22 mouse cellular contexts compared by ENCODE assay signal in the genomic region with DNA sequence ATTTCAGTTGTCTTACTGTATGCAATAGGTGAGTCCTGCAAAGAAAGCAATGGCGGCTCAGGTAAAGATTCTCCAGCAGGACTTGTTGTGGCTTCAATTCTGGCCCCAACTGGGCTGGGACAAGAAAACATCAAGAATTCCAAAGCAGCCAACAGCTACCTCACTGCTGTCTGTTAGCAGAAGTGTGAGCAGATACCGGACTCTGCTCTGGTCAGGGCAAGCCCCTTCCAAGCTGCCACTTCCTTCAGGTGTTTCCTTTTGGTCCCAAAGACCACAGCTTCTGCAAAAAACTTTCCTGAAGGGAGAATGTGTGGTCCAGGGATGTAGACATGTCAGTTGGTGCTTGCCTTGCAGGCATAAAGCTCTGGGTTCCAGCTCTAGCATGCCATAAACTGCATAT. TPM values are rescaled to one million over a fixed set of nuclear protein-coding genes. Genes with fewer than 3 reads are reported as not detected.
DNase-seq lines count a peak whose midpoint lies in the region; ATAC-seq and TF ChIP-seq lines count a peak whose summit lies in the region.
"Had no signal": no experiment of that assay in that cellular context is flagged by ENCODE, and none has a peak within 500 bp of the region (broad histone marks: within the 10 kb centered on the region; RNA-seq: fewer than 3 reads in every experiment).

No protein-coding gene starts in this region.

- ATAC-seq in granulocyte monocyte progenitor cell, adult 5-6 weeks (replicated peaks; ENCODE audit: poor library complexity, severe bottlenecking), result peak; percentile 75
- no peak for ATAC-seq in intestine, postnatal 0 days
- ATAC-seq: forebrain, embryonic 14.5 days; forebrain, postnatal 0 days; Patski had no signal

- TF ChIP-seq RAD21 in CH12.LX (IDR thresholded peaks at IDR 0.05; ENCODE audit: low read depth, low read length), result no peak

- H3K9me3 ChIP-seq in CH12.LX (replicated peaks; ENCODE audit: low read length), result no peaks in the 10 kb centered on the region
- no peaks in the 10 kb centered on the region for H3K9me3 ChIP-seq in megakaryocyte, embryonic 14.5 days
- H3K9me3 ChIP-seq in intestine, postnatal 0 days (ENCODE audit: control insufficient read depth), result no peaks in the 10 kb centered on the region
- H3K9me3 ChIP-seq: G1E; heart, embryonic 12.5 days; heart, embryonic 15.5 days had no signal

- no peaks in the 10 kb centered on the region for H3K79me2 ChIP-seq in CH12.LX (replicated peaks; ENCODE audit: control insufficient read depth, extremely low read depth, insufficient read depth, poor library complexity, severe bottlenecking)

- peaks cover 23 to 38% of the 10 kb centered on the region in 2 experiments for H3K36me3 ChIP-seq in CH12.LX (replicated peaks in 1 of 2; ENCODE audit: control insufficient read depth in 1 of 2, insufficient read depth in 1 of 2, low read length in 1 of 2)
- H3K36me3 ChIP-seq in megakaryocyte, embryonic 14.5 days (replicated peaks; ENCODE audit: low read length), result peaks cover 7% of the 10 kb centered on the region
- H3K36me3 ChIP-seq in intestine, postnatal 0 days (ENCODE audit: control insufficient read depth, insufficient read depth), result peaks cover 5% of the 10 kb centered on the region; the same call in 1 of the 2 replicates
- H3K36me3 ChIP-seq: G1E had no signal

- no peak overlapping the region for H3K4me2 ChIP-seq in CH12.LX (ENCODE audit: insufficient read depth, low read depth, poor library complexity, severe bottlenecking)
- H3K4me2 ChIP-seq in intestine, postnatal 0 days (replicated peaks; ENCODE audit: low read depth), result no peak overlapping the region
- H3K4me2 ChIP-seq: heart, embryonic 12.5 days; heart, embryonic 15.5 days; hindbrain, embryonic 14.5 days had no signal

- H3K27me3 ChIP-seq in CH12.LX (replicated peaks), result no peaks in the 10 kb centered on the region
- H3K27me3 ChIP-seq in megakaryocyte, embryonic 14.5 days (replicated peaks), result no peaks in the 10 kb centered on the region
- H3K27me3 ChIP-seq in intestine, postnatal 0 days (replicated peaks; ENCODE audit: control insufficient read depth, insufficient read depth, low read length), result no peaks in the 10 kb centered on the region
- H3K27me3 ChIP-seq: heart, embryonic 12.5 days; heart, embryonic 15.5 days; Patski had no signal

- no peak overlapping the region for H3K9ac ChIP-seq in CH12.LX (ENCODE audit: insufficient read depth, low read depth)
- no peak overlapping the region for H3K9ac ChIP-seq in intestine, postnatal 0 days (ENCODE audit: low read depth, low read length)
- H3K9ac ChIP-seq: forebrain, postnatal 0 days; heart, embryonic 12.5 days; heart, embryonic 15.5 days; hindbrain, embryonic 14.5 days had no signal

- no peak for DNase-seq in CH12.LX (ENCODE audit: extremely low read depth)
- DNase-seq in left cerebral cortex, adult 9 months (ENCODE audit: low spot score in 2 of 2), result no peak
- no peak for DNase-seq in adrenal gland, adult 8-10 months
- DNase-seq: adrenal gland, postnatal 14 days; cerebellum, adult 11 months; cerebellum, adult 2 months; cerebellum, postnatal 10 days; cerebellum, postnatal 36 days; forebrain, postnatal 0 days; gastrocnemius, postnatal 25 days; heart, postnatal 10 days; heart, postnatal 36 days; kidney, adult 11 months had no signal

- no peak overlapping the region for H3K4me3 ChIP-seq in CH12.LX (replicated peaks in 1 of 3; ENCODE audit: low read depth in 2 of 3, low read length in 2 of 3, poor library complexity in 1 of 3)
- H3K4me3 ChIP-seq in megakaryocyte, embryonic 14.5 days (replicated peaks), result peak overlapping the region; percentile 38
- no peak overlapping the region for H3K4me3 ChIP-seq in intestine, postnatal 0 days (ENCODE audit: low read depth, low read length)
- H3K4me3 ChIP-seq: heart, embryonic 12.5 days; heart, embryonic 15.5 days had no signal

- TF ChIP-seq EP300 in CH12.LX (IDR thresholded peaks at IDR 0.05; ENCODE audit: low read length), result peak; percentile 14; the same call in 1 of the 2 replicates

- in situ Hi-C loops in CH12.LX (cut with MboI; ENCODE audit: low pct_ligation_motif_present, low pct_unique_long_range_greater_than_20kb, low sequenced_read_pairs), result no loop called here

- TF ChIP-seq POLR2A in CH12.LX (IDR thresholded peaks at IDR 0.05; ENCODE audit: low read depth, low read length), result no peak

- H3K27ac ChIP-seq in CH12.LX (ENCODE audit: insufficient read depth, low read depth), result no peak overlapping the region
- H3K27ac ChIP-seq in intestine, postnatal 0 days (ENCODE audit: low read depth, low read length), result no peak overlapping the region
- H3K27ac ChIP-seq: heart, embryonic 15.5 days; hindbrain, embryonic 14.5 days had no signal

- peaks cover 16 to 54% of the 10 kb centered on the region in 2 experiments for H3K4me1 ChIP-seq in CH12.LX (ENCODE audit: control insufficient read depth in 1 of 2, insufficient read depth in 2 of 2)
- H3K4me1 ChIP-seq in megakaryocyte, embryonic 14.5 days, result peaks cover 84% of the 10 kb centered on the region
- peaks cover 4% of the 10 kb centered on the region for H3K4me1 ChIP-seq in intestine, postnatal 0 days (replicated peaks; ENCODE audit: control insufficient read depth, insufficient read depth, low read length)

- TF ChIP-seq CTCF in CH12.LX (conservative IDR thresholded peaks at IDR 0.05 in 1 of 2, IDR thresholded peaks at IDR 0.05 in 1 of 2; ENCODE audit: low read depth in 2 of 2, low read length in 2 of 2), result no peak
- no peak for TF ChIP-seq CTCF in intestine, postnatal 0 days (IDR thresholded peaks at IDR 0.05; ENCODE audit: low read depth)

- WGBS in intestine, postnatal 0 days, result 87% methylated on average over 2 of the region's 2 CpGs

- dilution Hi-C loops in CH12.LX (cut with MboI; ENCODE audit: extremely low pct_ligation_motif_present, extremely low pct_unique_long_range_greater_than_20kb, low sequenced_read_pairs), result no loop called here

TF ChIP-seq in CH12.LX, 34 proteins besides CTCF, POLR2A, EP300 and RAD21:
- TF ChIP-seq E2F4 (IDR thresholded peaks at IDR 0.05; ENCODE audit: insufficient replicate concordance, low read depth, low read length) (no peak), TCF12 (IDR thresholded peaks at IDR 0.05; ENCODE audit: low read depth, low read length) (peak; percentile 49; the same call in 1 of the 2 replicates), SIN3A (IDR thresholded peaks at IDR 0.05; ENCODE audit: low read length) (0 out of 2 replicates have a peak, but pooled peaks have one; percentile 15), ETS1 (conservative IDR thresholded peaks at IDR 0.05; ENCODE audit: low read depth, low read length) (0 out of 2 replicates have a peak, but pooled peaks have one; percentile 14)

RNA-seq across cellular contexts. Expression of a gene that starts 13.0 kb away (rescaled TPM):
- total RNA-seq in CH12.LX (2012; rRNA removed) (67.8 and 76.2 TPM in 2 replicates), CH12.LX (2014; rRNA removed) (34.9 and 36.1 TPM in 2 replicates)
- 134 and 137 TPM in 2 replicates for polyA plus RNA-seq in CH12.LX (2012; ENCODE audit: insufficient read length, low read depth)
- total RNA-seq in granulocyte monocyte progenitor cell, adult 5-6 weeks (2014; fragmentation: Nextera tagmentation), result 27.7 and 48.9 TPM in 2 replicates
- 25.3 and 28.0 TPM in 2 replicates for total RNA-seq in granulocyte monocyte progenitor cell, adult 5-6 weeks (2017)
- 69.0 and 80.2 TPM in 2 replicates for polyA plus RNA-seq in megakaryocyte, embryonic 14.5 days (2012; ENCODE audit: insufficient read depth, low replicate concordance)
- 29.9 and 30.3 TPM in 2 replicates for polyA plus RNA-seq in intestine, postnatal 0 days (2015; fragmentation: Nextera tagmentation; extraction: Ambion mirVana)
- total RNA-seq in adrenal gland, adult 8-10 months (2022), result 100 to 1,000 TPM in 2 of 4 experiments, 10 to 100 TPM in 2; 94.2 to 126 (median 103) TPM

RNA-seq across cellular contexts. Expression of a gene that starts 57.5 kb away (rescaled TPM):
- total RNA-seq in CH12.LX (2012; rRNA removed) (163 and 168 TPM in 2 replicates), CH12.LX (2014; rRNA removed) (115 and 125 TPM in 2 replicates)
- 162 and 163 TPM in 2 replicates for polyA plus RNA-seq in CH12.LX (2012; ENCODE audit: insufficient read length, low read depth)
- 61.0 and 65.6 TPM in 2 replicates for total RNA-seq in granulocyte monocyte progenitor cell, adult 5-6 weeks (2014; fragmentation: Nextera tagmentation)
- total RNA-seq in granulocyte monocyte progenitor cell, adult 5-6 weeks (2017), result 70.8 and 77.7 TPM in 2 replicates
- 0.90 and 18.9 TPM in 2 replicates for polyA plus RNA-seq in megakaryocyte, embryonic 14.5 days (2012; ENCODE audit: insufficient read depth, low replicate concordance)
- polyA plus RNA-seq in intestine, postnatal 0 days (2015; fragmentation: Nextera tagmentation; extraction: Ambion mirVana), result 86.9 and 89.2 TPM in 2 replicates
- total RNA-seq in adrenal gland, adult 8-10 months (2022), result 100 to 1,000 TPM; 121 to 184 (median 133) TPM
